In genomic region chr15:10711231-10711630, GRCm38 (mm10) we compare ENCODE assay signal across 12 mouse cellular contexts. TPM values are rescaled to one million over a fixed set of nuclear protein-coding genes. Genes with fewer than 3 reads are reported as not detected.
A peak's percentile ranks its signal among the peaks of the same experiment; 100 is the strongest.
DNase-seq lines count a peak whose midpoint lies in the region; ATAC-seq and TF ChIP-seq lines count a peak whose summit lies in the region.
"Had no signal": no experiment of that assay in that cellular context is flagged by ENCODE, and none has a peak within 500 bp of the region (broad histone marks: within the 10 kb centered on the region; RNA-seq: fewer than 3 reads in every experiment).

No protein-coding gene starts in this region.

- H3K9me3 ChIP-seq in lung, postnatal 0 days (ENCODE audit: low read length), result no peaks in the 10 kb centered on the region
- H3K9me3 ChIP-seq in embryonic facial prominence, embryonic 13.5 days, result peaks cover 4% of the 10 kb centered on the region; the same call in 1 of the 2 replicates
- no peaks in the 10 kb centered on the region for H3K9me3 ChIP-seq in forebrain, embryonic 15.5 days
- H3K9me3 ChIP-seq in midbrain, embryonic 14.5 days (ENCODE audit: control insufficient read depth, low read length), result no peaks in the 10 kb centered on the region
- H3K9me3 ChIP-seq: liver, embryonic 15.5 days had no signal

- H3K36me3 ChIP-seq in lung, postnatal 0 days (ENCODE audit: insufficient read depth, low read length), result no peaks in the 10 kb centered on the region
- H3K36me3 ChIP-seq in embryonic facial prominence, embryonic 13.5 days, result peaks cover 32% of the 10 kb centered on the region
- no peaks in the 10 kb centered on the region for H3K36me3 ChIP-seq in forebrain, embryonic 15.5 days
- peaks cover 3% of the 10 kb centered on the region; the same call in 1 of the 2 replicates for H3K36me3 ChIP-seq in midbrain, embryonic 14.5 days (ENCODE audit: control insufficient read depth, insufficient read depth, low read length)
- H3K36me3 ChIP-seq: liver, embryonic 15.5 days had no signal

- peaks cover 7% of the 10 kb centered on the region; the same call in 1 of the 2 replicates for H3K4me1 ChIP-seq in lung, postnatal 0 days (ENCODE audit: insufficient read depth, low read depth, low read length)
- peaks cover 41% of the 10 kb centered on the region for H3K4me1 ChIP-seq in embryonic facial prominence, embryonic 13.5 days
- peaks cover 37% of the 10 kb centered on the region for H3K4me1 ChIP-seq in forebrain, embryonic 15.5 days
- peaks cover 20% of the 10 kb centered on the region for H3K4me1 ChIP-seq in midbrain, embryonic 14.5 days (ENCODE audit: control insufficient read depth, insufficient read depth, low read length)

- TF ChIP-seq CTCF in lung, postnatal 0 days (IDR thresholded peaks at IDR 0.05), result no peak

- H3K27ac ChIP-seq in lung, postnatal 0 days (ENCODE audit: low read length), result no peak overlapping the region
- no peak overlapping the region for H3K27ac ChIP-seq in embryonic facial prominence, embryonic 13.5 days
- H3K27ac ChIP-seq in forebrain, embryonic 15.5 days (replicated peaks), result 0 out of 2 replicates have a peak overlapping the region, but pooled peaks have one; percentile 16
- H3K27ac ChIP-seq in midbrain, embryonic 14.5 days (replicated peaks; ENCODE audit: low read depth, low read length), result no peak overlapping the region
- H3K27ac ChIP-seq: liver, embryonic 15.5 days had no signal

- H3K9ac ChIP-seq in lung, postnatal 0 days (replicated peaks; ENCODE audit: low read depth), result no peak overlapping the region
- H3K9ac ChIP-seq in embryonic facial prominence, embryonic 13.5 days, result peak overlapping the region; percentile 0; the same call in 1 of the 2 replicates
- H3K9ac ChIP-seq in forebrain, embryonic 15.5 days (replicated peaks), result 0 out of 2 replicates have a peak overlapping the region, but pooled peaks have one; percentile 6
- H3K9ac ChIP-seq in midbrain, embryonic 14.5 days (replicated peaks; ENCODE audit: low read length), result no peak overlapping the region
- H3K9ac ChIP-seq: liver, embryonic 15.5 days had no signal

- H3K27me3 ChIP-seq in lung, postnatal 0 days (replicated peaks; ENCODE audit: insufficient read depth, low read length), result no peaks in the 10 kb centered on the region
- no peaks in the 10 kb centered on the region for H3K27me3 ChIP-seq in embryonic facial prominence, embryonic 13.5 days
- no peaks in the 10 kb centered on the region for H3K27me3 ChIP-seq in forebrain, embryonic 15.5 days
- H3K27me3 ChIP-seq in midbrain, embryonic 14.5 days (ENCODE audit: control insufficient read depth, insufficient read depth, low read length), result no peaks in the 10 kb centered on the region

- ATAC-seq in lung, postnatal 0 days, result no peak
- ATAC-seq in embryonic facial prominence, embryonic 13.5 days (ENCODE audit: insufficient number of reproducible peaks, insufficient read depth, low FRiP score, low TSS enrichment, low read depth), result no peak
- no peak for ATAC-seq in forebrain, embryonic 15.5 days (replicated peaks)
- no peak for ATAC-seq in midbrain, embryonic 14.5 days (ENCODE audit: low FRiP score, low TSS enrichment)
- ATAC-seq: intestine, embryonic 16.5 days had no signal

- H3K4me2 ChIP-seq in lung, postnatal 0 days (replicated peaks; ENCODE audit: low read depth, low read length), result peak overlapping the region; percentile 74
- H3K4me2 ChIP-seq in embryonic facial prominence, embryonic 13.5 days, result peak overlapping the region; percentile 77
- H3K4me2 ChIP-seq in forebrain, embryonic 15.5 days (replicated peaks), result peak overlapping the region; percentile 27
- peak overlapping the region; percentile 97 for H3K4me2 ChIP-seq in midbrain, embryonic 14.5 days (ENCODE audit: low read length)
- H3K4me2 ChIP-seq: liver, embryonic 15.5 days had no signal

- DNase-seq in lung, postnatal 0 days (ENCODE audit: low spot score), result no peak
- no peak for DNase-seq in lung, postnatal 25 days (ENCODE audit: low spot score)
- no peak for DNase-seq in midbrain, embryonic 14.5 days
- no peak for DNase-seq in urinary bladder, adult 2 months (ENCODE audit: low spot score)
- no peak for DNase-seq in gastrocnemius, postnatal 25 days
- DNase-seq: cerebellum, adult 11-12 months; gastrocnemius, postnatal 36 days had no signal

- no peak for TF ChIP-seq EP300 in lung, postnatal 0 days (IDR thresholded peaks at IDR 0.05)

- peak overlapping the region; percentile 81; the same call in 1 of the 2 replicates for H3K4me3 ChIP-seq in lung, postnatal 0 days (ENCODE audit: low read depth, low read length)
- H3K4me3 ChIP-seq in embryonic facial prominence, embryonic 13.5 days, result peak overlapping the region; percentile 91; the same call in 1 of the 2 replicates
- no peak overlapping the region for H3K4me3 ChIP-seq in forebrain, embryonic 15.5 days
- no peak overlapping the region for H3K4me3 ChIP-seq in midbrain, embryonic 14.5 days (replicated peaks; ENCODE audit: low read depth, low read length)
- H3K4me3 ChIP-seq: erythroblast, embryonic 14.5 days; liver, embryonic 15.5 days had no signal

- 51% methylated on average over 6 of the region's 6 CpGs for WGBS in lung, postnatal 0 days
- WGBS in embryonic facial prominence, embryonic 13.5 days, result 57% methylated on average over 6 of the region's 6 CpGs
- WGBS in forebrain, embryonic 15.5 days, result 52% methylated on average over 6 of the region's 6 CpGs
- WGBS in midbrain, embryonic 14.5 days, result 31% methylated on average over 6 of the region's 6 CpGs

RNA-seq across cellular contexts. Expression of gene Rai14, which starts 3.2 kb away (rescaled TPM):
- polyA plus RNA-seq in lung, postnatal 0 days (2015; fragmentation: Nextera tagmentation; extraction: Ambion mirVana), result 56.0 and 63.0 TPM in 2 replicates
- 78.9 and 87.3 TPM in 2 replicates for polyA plus RNA-seq in embryonic facial prominence, embryonic 13.5 days (2015; fragmentation: Nextera tagmentation; extraction: Ambion mirVana)
- polyA plus RNA-seq in forebrain, embryonic 15.5 days (2015; fragmentation: Nextera tagmentation; extraction: Ambion mirVana), result 37.4 and 38.2 TPM in 2 replicates
- 10.5 and 20.5 TPM in 2 replicates for polyA plus RNA-seq in midbrain, embryonic 14.5 days (2014; fragmentation: Nextera tagmentation; extraction: Ambion mirVana)
- polyA plus RNA-seq in urinary bladder, adult 2 months (2012; rRNA removed), result 20.0 and 28.6 TPM in 2 replicates
- 1 to 10 TPM; 2.6 to 3.5 TPM for total RNA-seq in gastrocnemius, postnatal 25 days (2021)
- polyA plus RNA-seq: erythroblast, embryonic 14.5 days had no signal

Comparison
In these comparisons a context has a peak if more than half of its experiments do, and no peak if none do; other contexts are left out.
1. H3K4me2 ChIP-seq: peak in every context shown above with its lines; median percentile 97 in midbrain, embryonic 14.5 days; 77 in embryonic facial prominence, embryonic 13.5 days; 74 in lung, postnatal 0 days; 27 in forebrain, embryonic 15.5 days.
2. H3K4me3 ChIP-seq: peak in lung, postnatal 0 days (single experiment) and embryonic facial prominence, embryonic 13.5 days (single experiment); none in forebrain, embryonic 15.5 days (single experiment) and midbrain, embryonic 14.5 days (single experiment).
3. H3K9ac ChIP-seq: peak in embryonic facial prominence, embryonic 13.5 days (single experiment) and forebrain, embryonic 15.5 days (single experiment); none in lung, postnatal 0 days (single experiment) and midbrain, embryonic 14.5 days (single experiment).